Mouse (Mus musculus): Measurements from ENCODE around the gene Snd1.

Gene Snd1

GRCm38 (mm10) chr6:28832751-28833291 is 357.9 kb downstream of the Snd1 start:
- CTCF ChIA-PET = interaction anchor here (0.5 to 0.8 kb wide), 2 partner anchors 31 to 42 kb away, joined by 3 read pairs; no protein-coding TSS in a partner anchor

GRCm38 (mm10) chr6:28833380-28833822 is 358.5 kb downstream of the Snd1 start:
- CTCF ChIA-PET = interaction anchor here (0.5 kb wide), 1 partner anchor 31 kb away, joined by 3 read pairs; no protein-coding TSS in a partner anchor

DNA sequence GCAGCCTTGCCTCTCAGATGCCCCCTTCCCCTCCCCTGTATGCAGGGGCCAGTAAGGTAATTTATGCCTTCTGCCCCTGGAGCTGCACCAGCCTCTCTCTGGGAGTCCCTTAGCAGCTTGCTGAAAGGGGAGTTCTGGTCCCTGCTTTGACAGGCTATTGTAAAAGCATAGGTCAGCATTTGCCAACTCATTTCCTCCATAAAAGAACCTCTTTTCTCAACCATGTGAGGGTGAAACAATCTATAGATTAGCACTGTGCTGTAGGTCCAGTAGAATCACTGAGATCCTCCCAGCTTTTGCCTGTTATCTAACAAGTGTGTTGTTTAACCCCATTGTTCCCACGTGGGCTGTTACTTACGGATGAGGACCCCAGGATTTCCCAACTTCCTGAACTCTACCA is 359.1 kb downstream of the Snd1 start:
- CTCF ChIA-PET = no interaction called here

DNA sequence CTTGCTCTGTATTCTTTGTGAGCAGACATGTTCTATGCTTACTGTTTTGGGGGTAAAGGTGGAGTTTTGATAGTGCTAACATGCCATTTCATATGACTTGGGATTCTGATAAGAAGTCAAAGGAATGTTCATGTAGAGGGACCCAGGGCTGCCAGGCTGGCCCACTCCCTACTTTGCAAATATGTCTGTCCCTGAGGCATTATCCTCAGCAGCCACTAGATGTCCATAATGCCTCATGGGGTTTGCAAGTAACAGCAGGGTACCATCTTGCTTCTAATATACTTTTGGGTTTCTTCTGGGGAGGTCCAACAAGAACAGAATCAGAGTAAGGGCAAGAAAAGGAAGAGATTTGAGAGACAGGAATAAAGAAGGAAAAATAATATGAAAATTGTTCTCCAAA is 361.7 kb downstream of the Snd1 start:
- CTCF ChIA-PET = no interaction called here

DNA sequence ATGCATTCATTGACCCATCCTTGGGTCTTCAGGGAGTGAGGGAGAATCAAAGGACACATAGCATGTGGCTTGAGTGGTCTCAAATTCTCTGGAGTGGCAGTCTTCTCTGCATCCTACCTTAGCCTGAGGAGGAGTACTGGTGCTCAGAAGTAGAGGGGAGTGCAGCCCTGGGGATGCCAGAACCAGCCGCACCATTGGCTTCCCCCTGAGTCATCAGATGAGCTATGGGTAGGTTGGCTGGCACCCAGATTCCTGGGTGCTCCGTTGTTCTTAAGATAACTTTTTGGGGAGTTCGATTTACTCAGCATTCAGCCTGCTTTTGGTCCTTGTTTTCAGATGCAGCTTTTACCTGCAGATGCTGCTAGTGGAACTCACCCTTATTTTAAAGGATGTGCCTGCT is 366.6 kb downstream of the Snd1 start:
- CTCF ChIA-PET = no interaction called here

DNA sequence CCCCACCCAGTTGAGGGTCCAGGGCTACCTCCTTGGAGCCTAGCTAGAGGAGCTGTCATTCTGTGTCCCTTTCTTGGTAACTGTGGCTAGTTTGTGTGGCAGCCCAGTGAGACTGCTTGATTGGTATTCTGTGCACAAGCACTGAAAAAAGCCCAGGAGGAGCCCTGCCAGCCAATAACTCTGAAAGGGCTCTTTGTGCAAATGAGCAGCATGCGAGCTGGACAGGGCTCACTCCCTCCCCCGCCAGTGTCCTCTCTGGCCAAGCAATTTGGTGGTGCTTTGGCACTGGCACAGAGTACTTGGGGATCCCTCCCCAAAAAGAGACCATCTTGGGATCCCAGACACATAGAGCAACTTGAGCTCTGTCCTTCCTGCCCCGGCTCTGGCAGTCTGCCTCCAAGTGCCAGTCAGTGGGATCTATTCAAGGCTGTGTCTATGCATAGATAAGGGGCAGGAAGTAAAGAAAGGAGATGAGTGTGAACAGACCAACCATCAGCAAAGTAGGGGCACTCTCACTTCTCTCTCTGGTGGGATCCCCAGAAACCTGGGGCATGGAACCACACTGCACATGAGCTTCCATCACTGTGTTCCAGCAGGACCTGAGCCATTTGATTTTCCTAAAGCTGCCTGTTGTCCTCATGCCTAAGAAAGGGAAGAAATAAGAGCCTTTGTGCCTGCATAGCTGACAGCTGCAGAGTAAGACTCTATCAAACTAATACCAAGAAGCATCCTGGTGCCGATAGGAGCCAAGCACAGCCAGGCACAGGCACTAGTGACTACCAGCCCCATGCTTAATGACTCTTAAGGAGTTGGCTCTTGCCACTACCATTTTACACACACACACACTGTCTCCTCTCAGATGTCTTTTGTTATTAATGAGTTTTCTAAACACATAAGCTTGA is 367.7 kb downstream of the Snd1 start:
- CTCF ChIA-PET = no interaction called here

DNA sequence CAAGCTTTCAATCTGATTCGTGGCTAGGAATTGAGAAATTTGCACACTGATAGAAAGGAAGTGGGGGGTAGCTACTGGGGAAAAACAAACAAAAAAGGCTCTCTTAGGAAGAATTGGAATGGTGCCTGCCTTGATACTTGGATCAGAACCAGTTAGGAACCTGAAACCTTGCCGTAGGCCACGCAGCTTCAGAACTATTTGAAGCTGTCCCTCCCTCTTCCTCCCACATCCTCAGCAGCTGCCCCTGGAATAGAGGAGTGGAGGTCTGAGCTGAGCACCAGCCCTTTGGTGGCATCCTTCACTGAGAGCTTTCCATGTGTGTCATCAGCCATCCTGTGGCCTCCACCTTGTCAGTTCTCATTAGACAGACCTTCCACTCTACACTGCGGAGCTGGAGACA is 370.7 kb downstream of the Snd1 start:
- CTCF ChIA-PET = no interaction called here

DNA sequence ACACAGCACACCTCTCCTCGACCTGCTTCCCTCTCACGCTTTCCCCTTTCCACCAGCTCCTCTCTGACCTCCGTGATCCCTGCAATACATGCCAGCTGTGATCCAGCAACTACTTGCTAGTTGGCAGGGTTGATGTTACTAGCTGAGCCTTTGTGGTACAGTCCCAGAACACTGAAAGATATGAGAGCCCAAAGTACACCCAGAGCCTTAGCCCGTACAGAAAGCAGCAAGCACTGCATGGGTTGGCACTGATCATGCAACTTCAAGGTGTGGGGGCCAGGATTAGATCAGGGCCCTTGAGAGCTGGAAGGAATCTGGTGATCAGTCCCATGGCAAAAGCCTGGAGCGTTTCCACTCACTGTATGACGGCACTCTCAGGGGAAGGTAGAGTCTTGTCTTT is 372.7 kb downstream of the Snd1 start:
- CTCF ChIA-PET = interaction anchor here (0.7 to 0.9 kb wide), 2 partner anchors 10 to 157 kb away, joined by 3 to 5 read pairs; no protein-coding TSS in a partner anchor

GRCm38 (mm10) chr6:28848285-28848794 is 373.4 kb downstream of the Snd1 start:
- CTCF ChIA-PET = interaction anchor here (0.7 kb wide), 1 partner anchor 157 kb away, joined by 3 read pairs; no protein-coding TSS in a partner anchor

- CTCF ChIA-PET = no interaction called here
Measured at GRCm38 (mm10) chr6:28848891-28849290, 374.0 kb downstream of the Snd1 start.

DNA sequence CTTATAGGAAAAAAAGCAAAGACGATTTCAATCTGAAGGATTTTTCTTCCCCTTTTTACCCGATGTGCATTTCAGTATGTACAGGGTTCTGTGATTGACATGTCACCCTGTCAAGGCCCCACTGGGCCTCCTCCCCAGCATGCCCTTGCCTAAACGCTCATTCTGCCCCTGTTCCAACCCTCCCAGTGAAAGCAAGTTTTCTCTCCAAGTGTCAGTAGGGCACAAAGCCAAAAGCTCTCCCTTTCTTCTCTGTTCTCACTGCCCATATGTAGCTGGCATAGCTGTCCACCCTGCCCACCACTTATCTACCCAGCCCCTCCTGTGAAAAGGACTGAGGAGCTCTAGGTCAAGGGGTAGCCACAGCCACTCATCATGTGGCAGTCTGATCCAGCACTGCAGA is 374.4 kb downstream of the Snd1 start:
- CTCF ChIA-PET = no interaction called here

- CTCF ChIA-PET = no interaction called here
Measured at GRCm38 (mm10) chr6:28850326-28850900, 375.5 kb downstream of the Snd1 start.

DNA sequence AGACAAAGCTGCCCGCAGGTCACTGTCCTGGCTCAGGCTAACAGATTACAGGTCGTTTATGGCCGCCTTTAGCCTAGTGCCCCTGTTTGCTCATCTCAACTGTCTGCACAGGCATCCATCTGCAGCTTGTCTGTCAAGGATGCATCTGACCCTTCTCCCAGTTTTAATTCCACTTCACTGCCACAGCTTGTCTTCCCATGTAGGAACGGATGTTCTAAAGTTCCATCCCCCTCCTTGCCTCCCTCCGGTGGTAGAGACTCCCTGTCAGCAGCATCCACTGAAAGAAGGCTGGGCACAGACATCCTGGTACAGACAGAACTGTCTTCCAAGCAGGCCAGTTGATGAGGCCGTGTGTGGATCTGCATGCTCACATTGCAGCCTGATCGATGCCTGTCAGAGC is 377.4 kb downstream of the Snd1 start:
- CTCF ChIA-PET = no interaction called here

DNA sequence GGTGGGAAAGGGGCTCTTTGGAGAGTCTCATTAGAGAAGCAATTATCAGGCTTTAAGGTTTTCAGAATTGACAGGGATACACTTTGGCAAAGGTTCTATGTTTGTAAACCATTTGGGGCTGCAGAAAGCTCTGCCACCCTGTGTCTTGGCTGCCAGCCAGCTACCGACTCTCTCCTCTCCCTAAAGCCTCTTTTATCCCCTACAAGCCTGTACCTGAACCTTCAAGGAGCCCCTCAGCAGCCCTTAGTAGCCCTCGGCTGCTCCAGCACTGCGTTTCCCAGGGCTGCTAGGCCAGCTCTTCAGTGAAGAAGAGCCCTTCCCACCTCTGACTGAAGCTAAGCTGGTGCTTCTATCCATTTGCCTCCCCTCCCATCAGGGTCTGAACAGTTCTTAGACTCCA is 378.2 kb downstream of the Snd1 start:
- CTCF ChIA-PET = no interaction called here

DNA sequence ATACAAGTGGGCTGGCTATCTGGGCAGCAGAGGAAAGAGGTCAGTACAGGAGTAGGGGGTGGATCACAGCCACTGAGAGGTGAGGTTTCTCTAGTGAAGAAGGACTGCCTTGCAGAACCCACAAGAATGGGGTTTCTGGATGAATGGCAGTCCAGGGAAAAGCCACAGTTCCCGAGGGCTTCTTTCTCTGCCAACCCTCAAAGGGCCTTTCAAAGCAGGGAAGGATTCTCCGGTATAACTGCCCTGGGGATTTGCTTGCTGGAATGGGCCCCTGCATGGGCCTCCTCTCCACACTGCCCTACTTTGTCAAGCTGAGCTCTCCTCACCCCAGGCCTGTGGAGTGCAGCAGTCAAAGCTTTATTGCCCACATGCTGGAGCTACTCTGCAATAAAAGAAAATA is 378.7 kb downstream of the Snd1 start:
- CTCF ChIA-PET = no interaction called here

DNA sequence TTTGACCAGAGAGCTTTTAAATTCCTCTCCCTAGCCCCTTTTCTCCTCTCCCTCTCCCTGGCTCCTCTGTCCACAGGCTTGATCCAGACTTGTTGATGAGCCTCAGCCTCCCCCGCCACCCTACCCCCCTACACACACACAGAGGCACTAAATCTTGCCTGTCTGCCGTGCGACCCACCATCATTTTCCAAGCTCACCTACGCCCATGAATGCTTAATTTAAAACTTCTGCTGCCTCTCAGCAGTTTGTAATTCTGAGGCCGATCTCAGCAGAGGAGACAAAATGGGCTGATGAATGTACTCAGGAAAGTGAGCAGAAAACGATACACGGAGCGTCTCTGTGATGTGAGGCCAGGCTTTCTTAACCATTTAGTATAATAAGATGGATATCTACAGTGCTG is 379.7 kb downstream of the Snd1 start:
- CTCF ChIA-PET = interaction anchor here (0.6 kb wide), 4 partner anchors 114 to 232 kb away, joined by 3 to 4 read pairs (median 4); no protein-coding TSS in a partner anchor

GRCm38 (mm10) chr6:28855442-28855841 is 380.5 kb downstream of the Snd1 start:
- CTCF ChIA-PET = no interaction called here

GRCm38 (mm10) chr6:28856789-28857188 is 381.9 kb downstream of the Snd1 start:
- CTCF ChIA-PET = no interaction called here

DNA sequence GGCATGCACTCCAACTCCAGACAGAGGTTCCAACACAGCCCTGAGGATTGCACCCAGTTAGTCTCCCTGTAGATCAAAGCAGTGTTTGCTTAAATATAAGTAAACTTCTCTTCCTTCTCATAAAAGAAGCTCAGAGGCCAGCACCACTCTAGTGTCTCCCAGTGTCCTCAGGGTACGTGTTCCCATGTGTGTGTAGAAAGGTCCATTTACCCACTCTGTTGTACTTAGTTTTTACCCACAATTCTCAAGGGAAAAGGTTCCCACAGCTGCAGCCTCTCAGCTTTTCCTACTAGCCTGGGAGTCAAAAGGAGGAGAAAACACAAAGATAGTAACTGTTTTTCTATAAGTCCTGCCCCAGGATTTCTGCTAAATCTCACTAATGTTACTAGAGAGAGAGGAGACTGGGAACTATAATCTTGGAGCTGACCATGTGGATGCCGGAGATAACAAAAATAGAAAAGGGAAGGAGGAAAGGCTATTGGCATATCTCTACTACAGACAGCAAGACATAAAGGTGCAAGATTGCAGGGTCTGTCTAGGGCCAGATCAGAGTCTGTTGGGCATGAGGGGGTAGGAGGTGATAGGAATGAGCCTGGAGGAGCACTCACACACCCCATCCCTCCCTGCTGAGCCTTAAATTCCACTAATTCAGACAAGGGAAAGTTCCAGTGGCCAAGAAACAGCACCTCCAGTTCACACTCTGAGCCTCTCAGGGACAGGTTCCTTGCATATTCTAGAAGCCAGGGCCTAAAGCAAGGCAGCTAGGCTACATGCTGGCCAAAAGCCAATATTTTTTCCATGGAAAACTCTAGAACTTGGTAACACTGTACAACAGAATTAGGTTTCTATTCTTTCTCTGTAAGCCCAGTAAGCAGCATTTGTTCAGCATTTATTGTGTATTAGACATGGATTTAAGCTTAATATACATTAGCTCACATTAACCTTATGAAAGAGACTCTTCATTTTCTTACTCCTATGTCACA is 382.6 kb downstream of the Snd1 start:
- CTCF ChIA-PET = no interaction called here

DNA sequence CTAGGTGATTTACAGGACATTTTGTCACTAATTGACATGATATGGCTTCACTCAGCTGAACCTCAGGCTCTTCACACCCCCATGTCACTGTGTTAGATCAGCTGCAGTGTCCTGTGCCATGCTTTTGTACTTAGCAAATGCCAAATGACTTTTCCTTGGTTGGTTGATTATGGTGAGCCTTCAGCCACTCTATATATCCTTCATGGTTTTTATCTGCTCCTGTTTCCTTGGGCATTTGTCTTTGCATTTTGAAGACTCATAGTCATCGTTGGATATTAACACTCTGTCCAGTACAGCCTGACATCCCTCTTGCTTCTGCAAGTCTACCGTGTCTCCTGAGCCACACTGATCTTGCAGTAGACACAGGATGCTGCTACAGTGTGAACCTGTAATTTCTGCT is 384.2 kb downstream of the Snd1 start:
- CTCF ChIA-PET = interaction anchor here (0.6 kb wide), 1 partner anchor 36 kb away, joined by 3 read pairs; no protein-coding TSS in a partner anchor

- CTCF ChIA-PET = no interaction called here
Measured at GRCm38 (mm10) chr6:28860450-28860849, 385.5 kb downstream of the Snd1 start.
